Mouse (Mus musculus) adrenal gland, postnatal 14 days (tissue): Measurements from ENCODE around the gene Fbxl17. TPM values are rescaled to one million over a fixed set of nuclear protein-coding genes. Genes with fewer than 3 reads are reported as not detected.

Experiments
- DNase-seq: peaks from one replicate; pipeline ENCODE4 v3.0.0; 2021; ENCODE audit warnings: mixed read lengths
- total RNA-seq: library from RNA; stranded (reverse); gene quantifications from 2 replicates; pipeline ENCODE4 v1.2.3, GENCODE M21; 2021

Gene Fbxl17
- total RNA-seq, 1 experiment from 2014 or later, result 30.8 TPM

DNA sequence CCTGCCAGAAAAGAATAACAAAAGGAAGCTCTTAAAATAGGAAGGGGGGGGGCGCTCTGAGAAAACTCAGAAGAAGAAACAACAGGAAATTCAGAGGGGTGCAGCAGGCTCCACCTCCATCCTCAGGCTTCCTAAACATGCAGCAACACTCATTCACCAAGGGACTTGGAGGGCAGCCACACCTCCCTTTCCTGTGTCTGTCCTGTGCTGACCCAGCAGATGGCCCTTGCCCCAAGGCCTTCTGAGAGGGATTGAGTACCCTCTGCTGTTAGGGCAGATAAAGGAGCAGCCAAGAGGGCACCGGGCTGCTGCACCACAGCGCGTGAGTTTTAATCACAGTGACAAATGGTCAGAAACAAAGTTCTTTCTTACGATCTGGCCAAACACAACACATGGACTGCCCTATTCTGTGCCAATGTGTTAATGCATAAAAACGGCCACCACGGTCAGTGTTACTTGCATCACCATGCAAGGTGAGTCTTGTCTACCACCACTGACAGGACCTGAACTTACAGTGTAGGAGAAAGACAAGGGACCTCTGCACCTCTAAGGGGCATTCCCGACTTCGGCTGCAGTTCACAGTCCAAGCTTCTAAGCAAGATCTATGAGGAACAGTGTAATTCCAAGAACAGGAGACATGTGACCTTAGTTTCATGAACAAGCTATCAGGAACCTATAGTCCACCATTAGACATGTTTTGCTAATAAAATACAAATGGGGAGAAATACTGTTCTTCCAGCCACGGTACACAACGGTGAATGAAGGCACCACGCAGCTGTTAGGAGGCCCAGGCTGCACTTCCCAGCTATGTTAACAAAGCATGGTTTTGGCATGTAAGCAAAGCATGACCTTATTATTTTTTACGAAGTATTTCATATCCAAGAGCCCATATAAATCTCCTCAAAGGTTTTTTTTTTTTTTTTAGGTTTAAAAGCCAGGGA is 96.8 kb downstream of the Fbxl17 start:
- DNase-seq, result peak; percentile 39

DNA sequence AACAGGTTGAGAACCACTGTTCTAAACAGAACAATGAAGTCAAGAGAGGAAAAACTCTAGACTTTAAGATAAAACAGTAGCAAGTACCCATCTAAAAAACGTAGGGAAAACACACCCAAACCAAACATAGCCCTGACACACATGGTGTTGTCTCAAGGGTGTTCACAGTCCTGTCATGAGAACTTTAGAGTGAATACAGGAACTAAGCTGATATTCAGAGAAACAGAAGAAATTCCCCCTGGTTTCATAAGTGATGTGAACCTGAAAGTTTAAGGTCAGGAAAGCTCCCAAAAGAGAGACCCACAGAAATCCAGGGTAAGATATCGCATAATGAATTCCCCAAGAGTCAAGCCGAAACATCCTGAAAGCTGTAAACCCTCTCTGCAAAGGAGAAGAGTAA is 97.6 kb downstream of the Fbxl17 start:
- DNase-seq, result no peak

DNA sequence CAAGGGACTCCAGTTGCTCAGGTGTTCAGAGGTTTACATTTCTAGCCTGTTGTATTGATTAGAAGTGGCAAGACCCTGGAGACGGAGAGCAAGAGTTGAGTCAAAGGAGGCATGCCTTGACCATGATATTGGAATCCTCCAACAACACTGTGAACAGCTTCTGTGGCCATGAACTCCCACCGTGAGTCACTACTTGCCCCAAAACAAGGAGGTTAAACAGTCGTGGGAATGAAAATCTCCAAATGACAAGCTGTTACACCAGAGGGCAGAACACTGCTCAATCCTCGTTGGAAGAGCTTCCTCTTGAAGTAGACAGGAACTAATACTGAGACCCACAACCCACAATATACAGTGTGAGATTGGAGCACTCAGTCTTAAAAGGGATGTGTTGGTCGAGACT is 99.2 kb downstream of the Fbxl17 start:
- no peak for DNase-seq

DNA sequence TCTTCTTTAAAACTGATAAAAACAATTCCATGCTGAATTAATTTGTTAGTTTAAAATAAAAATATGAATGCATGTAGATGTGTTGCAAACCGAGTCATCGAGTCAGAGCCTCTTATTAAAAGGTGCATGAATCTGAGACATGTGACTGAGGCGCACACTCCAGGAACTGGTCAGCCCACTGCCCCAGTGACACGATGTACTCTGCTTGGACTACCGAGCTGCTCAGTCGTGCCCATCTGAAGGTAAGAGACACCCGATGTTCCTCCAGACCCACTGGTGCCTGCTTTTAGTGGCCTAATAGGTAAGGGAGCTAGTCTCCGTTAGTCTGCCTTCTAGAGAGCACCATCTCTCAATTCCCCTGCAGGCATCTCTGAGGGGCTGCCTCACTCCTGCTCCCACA is 100.0 kb downstream of the Fbxl17 start:
- DNase-seq, result no peak

DNA sequence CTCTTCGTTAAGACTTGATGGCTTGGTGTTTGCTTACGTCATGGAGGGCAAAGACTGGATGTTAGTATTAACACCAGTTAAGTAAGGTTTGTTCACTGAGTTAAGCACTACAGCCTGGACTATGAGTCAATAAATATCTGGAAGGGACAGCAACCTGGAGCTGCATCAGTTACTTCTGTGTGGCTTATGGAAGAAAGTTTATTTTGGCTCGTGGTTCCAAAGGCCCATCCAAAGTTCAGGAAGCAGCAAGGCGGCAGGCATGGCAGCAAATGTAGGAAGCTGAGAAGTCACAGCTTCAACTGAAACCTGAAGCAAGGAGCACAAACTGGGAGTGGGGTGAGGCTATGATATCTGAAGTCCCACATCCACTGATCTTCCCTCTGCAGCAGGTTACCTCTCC is 108.3 kb downstream of the Fbxl17 start:
- DNase-seq, result no peak

DNA sequence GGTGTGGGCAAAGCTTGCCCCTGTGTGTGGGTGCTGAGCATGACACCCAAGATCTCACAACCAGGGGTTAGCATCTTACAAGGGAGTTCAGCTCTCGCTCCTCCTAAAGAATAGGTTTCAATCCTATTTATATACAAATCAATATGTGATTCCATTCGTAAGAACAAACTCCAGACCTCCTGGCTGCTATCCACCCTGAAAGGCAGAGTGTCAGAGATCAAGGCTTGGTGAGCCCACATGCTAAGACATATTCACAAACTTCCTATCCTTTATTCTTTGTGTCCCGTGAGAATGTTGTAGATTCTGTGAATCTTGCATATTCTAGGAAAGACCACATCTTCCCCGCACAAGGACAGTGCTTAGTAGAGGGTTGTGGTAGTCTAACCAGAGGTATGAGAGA is 108.9 kb downstream of the Fbxl17 start:
- no peak for DNase-seq

DNA sequence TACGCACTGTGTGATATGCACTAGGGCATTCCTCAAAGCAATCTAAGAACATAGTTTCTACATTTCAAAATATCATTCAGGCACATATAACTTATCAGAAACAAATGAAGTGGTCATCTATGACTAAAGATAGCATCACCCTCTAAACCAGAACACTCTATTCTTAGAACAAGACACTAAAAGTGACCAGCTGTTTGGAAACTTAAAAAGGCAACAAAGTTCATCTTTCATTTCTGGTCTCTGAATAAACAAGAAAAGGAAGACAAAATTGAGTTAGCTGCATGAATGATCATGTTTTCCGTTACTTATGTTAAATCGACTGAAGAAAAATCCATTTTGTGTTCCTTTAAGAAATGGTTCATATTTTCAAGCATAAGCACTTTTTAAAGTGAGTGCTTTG is 128.8 kb downstream of the Fbxl17 start:
- DNase-seq, result no peak

DNA sequence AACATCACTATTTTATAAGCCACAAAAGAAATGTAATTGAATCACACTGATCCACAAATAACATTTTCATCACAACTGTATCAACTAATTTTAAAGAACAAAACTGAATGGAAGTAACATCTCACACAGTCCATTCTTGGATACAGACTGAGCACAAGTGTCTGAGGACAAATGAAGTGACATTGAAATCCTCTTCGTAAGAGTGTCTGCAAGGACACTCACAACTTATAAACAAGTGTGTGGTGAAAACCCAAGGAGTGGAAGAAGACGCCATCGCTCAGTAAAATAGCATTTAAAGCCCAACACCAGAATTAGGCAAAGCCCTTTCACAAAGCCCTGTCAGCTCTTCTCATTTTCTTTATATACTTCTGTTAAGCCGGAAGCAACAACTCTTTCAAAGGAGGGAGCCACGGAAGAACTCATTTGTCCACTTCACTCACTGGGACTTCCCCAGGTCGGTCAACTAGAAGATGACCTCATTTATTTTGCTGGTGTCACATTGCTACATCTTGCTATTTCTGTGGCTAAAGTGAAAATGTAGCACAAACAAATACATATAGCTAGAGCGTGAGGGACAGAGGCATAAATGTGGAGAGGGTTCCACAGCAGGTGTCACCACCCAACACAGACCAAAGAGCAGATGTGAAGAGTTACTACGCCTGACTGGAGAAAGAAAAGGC is 130.0 kb downstream of the Fbxl17 start:
- DNase-seq, result no peak

DNA sequence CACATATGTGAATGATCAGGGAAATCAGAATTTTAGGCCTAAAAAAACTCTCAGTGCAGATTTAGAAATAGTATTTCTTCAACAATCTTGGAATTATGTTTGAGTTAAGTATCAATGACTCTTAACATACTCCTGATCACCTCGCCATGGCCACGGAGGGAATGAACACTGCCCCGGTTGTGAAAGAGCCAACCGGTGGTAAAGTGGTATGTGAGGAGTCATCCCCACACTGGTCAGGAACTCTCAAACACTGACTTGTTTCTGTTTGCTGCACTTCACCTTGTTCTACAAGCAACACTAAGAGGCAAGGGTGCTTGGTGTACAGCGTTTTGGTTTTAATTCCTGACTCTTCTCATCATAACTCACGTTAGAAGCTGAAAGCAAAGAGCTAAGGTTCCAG is 132.3 kb downstream of the Fbxl17 start:
- DNase-seq, result no peak

DNA sequence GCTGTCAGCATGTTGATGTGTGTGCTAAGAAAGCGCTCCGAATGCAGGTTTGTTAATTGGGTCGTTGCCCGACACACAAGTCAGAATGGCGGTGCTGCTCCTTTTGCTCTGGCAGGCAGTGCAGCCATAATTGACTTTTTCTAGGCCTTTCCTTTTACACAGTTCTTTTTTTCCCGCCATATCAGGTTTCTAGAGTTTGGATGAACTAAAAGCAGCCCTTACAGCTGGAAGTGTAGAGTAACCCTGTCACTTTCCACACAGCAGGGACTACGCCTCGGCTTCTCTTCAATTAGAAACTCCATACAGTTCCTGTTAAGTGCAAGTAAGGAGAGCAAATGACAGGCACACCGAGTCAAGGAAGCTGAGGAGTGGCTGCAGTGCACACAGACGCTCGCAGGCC is 133.8 kb downstream of the Fbxl17 start:
- DNase-seq, result no peak

DNA sequence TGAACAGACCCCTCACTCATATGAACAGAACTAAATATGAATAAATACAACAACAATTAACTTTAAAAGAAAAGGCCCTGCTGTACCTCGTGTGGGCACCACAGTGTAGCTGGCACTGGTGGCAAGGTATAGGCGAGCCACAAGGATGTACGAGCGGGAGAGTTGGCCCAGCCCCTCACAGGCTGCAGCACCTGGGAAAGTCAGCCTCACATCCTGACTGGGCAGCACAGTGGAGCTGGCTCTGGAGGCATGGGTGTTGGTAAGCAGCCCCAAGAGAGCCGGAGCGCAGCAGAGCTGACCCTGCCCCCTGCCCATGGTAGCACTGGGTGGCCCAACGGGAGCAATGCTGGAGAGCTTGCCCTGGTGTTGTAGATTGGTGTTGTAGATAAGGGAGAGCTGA is 135.2 kb downstream of the Fbxl17 start:
- no peak for DNase-seq

DNA sequence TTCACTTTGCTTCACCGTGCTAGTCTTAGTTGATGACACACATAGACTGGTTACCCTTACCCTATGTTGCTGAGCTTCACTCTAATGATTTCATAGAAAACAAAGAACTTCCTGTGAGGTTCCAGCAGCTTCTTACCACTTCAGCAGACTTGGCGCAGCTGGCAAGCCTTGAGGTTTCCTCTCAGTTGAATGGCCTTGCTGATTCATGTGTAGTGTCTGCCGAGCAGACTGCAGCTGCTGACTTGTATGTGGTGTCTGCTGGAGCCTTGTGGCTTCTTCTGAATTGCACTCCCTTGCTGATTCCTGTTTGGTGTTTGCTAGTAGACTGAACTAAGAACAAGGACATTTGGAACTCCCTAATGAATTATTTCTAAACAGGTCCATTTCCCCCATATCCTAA is 137.6 kb downstream of the Fbxl17 start:
- DNase-seq, result peak; percentile 42

DNA sequence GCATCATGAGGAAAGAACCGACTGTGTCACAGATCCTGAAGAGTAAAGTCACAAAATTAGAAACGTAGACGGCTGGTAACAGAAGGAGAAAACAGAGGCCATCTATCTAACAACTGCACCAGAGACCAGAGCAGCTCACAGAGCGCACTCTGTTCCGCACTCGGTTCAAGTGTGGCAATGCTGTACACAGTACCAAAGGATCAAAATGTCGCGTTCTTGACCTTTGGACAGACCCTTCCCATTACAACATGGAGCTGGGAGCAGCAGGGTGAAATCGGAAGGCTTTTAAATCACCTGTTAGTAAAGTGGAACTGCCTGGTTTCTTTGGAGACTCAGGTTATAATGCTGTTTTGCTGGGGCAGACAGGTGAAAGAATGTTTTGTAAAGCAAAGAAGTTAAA is 138.1 kb downstream of the Fbxl17 start:
- no peak for DNase-seq

DNA sequence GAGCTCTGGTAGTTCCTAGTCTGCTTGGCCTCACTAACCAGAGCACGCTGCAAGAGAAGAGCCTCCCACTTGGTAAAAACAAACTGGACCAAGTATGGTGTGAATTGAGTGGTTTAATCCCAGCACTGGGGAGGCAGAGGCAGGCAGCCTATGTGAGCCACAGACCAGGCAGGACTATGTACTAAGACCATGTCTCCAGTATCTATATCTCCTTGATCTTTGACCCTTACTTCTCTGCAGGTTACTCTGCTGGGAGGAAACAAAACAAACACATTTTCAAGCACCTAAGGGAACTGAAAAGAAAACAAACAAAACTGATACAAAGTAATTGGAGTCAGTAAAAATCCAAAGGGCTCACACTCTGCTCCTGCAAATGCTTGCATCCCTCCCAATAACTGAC is 141.0 kb downstream of the Fbxl17 start:
- DNase-seq, result no peak

DNA sequence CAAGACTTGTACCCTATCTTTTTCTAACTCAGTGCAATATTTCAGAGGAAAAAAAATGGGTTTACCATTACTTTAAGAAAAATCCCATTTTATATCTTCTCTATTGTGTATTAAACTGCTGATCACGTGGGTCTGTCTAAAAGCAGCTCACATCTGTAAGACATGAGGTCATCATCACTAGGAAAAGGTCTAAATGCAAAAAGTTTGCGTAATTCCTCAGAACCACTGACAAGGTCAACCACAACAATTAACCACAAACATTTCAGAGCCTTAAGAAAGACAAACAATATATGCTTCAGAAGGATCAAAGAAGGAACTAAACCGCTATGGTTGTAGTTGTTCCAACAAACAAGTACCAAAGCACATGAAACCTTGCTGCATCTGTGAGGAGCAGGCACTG is 143.6 kb downstream of the Fbxl17 start:
- no peak for DNase-seq

DNA sequence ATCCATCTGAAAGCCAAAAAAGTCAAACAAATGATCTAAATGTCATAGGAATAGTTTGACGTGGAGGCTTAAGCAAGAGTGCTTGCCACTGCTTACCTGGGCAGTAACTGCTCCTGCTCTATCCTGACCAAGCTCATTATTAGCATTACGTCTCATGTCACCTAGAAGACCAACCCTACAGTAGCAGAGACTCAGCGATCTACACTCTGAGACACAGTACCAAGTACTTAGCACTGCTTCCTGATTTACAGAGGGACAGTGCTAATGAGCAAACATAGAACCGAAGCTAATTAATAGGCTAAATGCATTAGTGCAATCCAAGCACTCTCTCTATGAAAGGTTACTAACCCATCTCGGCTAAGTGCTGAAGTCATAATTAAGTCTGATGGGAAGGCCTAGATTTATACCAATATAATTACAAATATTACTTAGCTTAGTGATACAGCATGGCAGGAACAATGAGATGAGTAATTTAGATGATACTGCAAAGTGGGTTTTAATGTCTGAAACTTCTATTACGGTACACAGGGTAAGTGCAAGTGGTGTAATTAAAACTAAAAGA is 147.1 kb downstream of the Fbxl17 start:
- no peak for DNase-seq

DNA sequence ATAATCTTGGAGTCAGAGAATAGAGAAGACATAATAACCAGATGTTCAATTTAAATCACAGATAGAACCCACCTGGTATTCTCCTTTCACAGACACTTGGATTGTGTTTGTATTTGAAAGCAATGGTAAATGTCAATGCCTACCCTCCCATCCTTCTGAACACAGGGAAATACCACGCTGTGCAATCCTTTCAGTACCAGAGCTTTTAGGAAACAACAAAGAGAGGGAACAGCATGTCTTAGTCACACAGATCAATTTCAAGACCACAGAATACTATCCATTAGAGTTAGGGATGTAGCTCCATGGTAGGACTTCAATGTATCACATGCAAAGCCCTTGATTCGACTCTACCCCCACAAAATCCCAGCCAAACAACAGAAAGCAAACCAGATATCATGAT is 148.1 kb downstream of the Fbxl17 start:
- no peak for DNase-seq

DNA sequence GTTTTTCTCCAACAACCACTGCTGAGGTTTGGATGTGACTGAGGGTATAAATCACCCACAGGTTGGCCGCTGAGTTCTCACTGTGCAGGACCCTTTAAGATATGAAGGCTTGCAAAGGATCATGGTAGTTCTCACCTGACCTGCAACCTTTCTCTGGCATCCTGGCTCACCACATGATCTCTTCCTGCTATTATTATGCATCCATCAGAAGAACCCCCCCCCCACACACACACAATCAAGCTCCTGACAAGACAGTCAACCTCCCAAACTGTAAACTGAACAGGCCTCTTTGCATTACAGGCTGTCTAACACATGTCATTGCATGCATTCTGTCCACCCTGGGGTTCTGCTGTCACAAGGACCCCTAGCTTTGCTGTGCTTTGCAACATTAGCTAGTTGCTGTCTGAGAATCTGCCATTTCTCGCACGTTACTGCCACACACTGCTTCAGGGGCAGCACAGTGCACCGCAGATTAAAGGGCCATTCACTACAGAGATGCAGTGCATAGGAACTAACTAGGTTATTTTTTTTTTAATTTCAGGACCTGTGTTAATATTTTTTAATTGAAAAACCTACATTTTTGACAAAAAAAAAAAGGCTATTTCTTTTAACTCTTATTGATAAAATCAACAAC is 148.8 kb downstream of the Fbxl17 start:
- no peak for DNase-seq

DNA sequence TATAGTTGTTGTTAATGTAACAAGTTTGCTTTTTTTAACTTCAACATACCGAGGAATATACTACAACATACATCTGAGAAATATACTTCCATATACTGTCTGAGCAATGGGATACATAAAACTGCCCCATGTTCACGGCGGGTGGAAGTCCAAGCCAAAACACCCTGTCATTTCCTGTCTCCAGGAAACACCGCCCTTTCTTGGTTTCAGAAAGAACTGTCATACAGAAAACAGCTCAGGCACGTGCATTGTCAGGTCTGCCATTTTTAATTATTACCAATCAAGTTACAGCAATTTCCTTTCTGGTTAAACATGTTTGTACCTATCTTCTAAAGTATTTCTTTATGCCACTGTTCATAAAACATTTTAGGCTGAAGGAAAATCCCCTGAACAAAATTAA is 155.7 kb downstream of the Fbxl17 start:
- DNase-seq, result no peak

DNA sequence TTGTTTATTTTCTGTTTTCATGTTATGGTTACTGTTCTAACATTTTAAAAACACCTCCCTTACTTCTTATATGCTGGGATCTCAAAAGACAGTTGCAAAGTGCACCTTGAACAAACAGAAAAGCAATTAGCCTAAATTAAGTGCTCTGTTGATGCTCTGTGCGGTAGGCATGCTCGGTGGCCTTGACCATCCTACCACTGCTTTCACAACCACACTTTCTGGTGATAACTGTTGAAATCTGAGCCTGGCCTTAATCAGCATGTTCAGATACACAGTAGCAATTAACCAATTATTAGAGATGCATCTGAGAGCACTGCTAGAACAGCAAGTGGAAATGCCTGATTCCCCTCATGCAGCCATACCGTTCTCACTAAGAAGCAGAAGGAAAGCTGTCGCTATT is 156.7 kb downstream of the Fbxl17 start:
- no peak for DNase-seq

DNA sequence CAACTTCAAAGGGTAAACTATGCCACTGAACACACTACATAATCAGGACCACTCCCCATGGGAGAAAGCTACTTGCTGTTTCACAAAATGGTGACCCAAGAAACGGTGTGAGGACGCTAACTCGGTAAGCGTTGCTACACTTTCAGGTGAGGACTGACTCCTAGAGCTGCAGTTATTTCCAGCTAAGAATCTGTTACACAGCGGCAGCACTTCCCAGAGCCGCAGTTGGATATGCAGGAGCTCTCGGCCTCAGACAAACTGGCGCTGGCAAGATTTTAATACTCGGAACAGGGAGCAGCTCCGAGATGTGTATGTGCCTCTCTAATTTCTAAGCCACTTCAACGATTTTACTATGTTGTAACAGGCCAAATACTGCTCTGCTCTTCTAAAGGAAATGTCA is 157.4 kb downstream of the Fbxl17 start:
- no peak for DNase-seq

DNA sequence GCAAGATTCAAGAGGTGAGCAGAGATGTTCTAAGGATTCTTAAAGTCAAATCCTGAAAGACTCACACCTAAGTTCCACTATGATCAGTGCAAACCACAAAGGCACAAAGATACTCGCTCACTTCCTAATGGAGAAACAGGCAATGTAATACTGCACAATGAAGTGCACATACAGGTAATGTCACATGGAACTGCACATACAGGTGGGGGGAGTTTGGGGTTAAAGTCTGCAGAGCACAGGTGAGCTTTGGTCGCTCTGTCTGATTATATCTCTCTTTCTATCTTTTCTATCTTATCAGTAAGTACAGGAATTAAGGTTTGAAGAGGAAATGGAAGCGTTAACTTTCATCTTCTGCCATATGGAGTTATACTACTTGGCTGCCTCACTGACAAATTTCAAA is 158.6 kb downstream of the Fbxl17 start:
- no peak for DNase-seq

DNA sequence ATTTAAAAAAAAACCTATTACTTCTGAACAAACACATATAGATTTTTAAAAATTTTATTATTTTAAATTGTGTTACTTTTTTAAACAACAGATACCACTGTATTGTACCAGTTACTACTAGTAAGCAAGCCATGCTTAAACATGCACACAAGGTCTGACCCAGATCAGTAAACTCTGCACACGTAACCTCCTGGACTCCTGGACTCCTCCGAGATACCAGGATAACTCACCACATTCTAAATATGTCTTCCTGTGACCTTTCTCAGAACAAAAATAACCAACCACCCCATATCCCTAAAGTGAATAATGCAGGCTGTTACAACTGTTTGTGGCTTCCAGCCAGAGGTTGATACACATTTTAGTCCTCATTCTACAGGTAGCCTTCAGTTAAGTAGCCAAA is 170.9 kb downstream of the Fbxl17 start:
- no peak for DNase-seq
